Mouse (Mus musculus): ENCODE measurements around the gene Fbxo6.
"Not testable (repeated sequence)": the region's sequence is repeated elsewhere in the genome, so short reads cannot be mapped to it uniquely, and the experiment has no call there.

Gene Fbxo6

GRCm38 (mm10) chr4:148151267-148152168, at the start of gene Fbxo6:
Gene Fbxo6 (minus strand): TSS chr4:148152140.
- in situ Hi-C loops (cut with MboI; ENCODE audit: low sequenced_read_pairs): loop anchor here (25.0 kb wide), 1 partner anchor 461 kb away; the partner anchor contains the start of gene Masp2

- in situ Hi-C loops (cut with MboI; ENCODE audit: low sequenced_read_pairs): no loop called here
Measured at GRCm38 (mm10) chr4:148198721-148199120, 46.8 kb upstream of the Fbxo6 start.

GRCm38 (mm10) chr4:148194400-148194799, 42.5 kb upstream of the Fbxo6 start:
- in situ Hi-C loops (cut with MboI; ENCODE audit: low sequenced_read_pairs): no loop called here

- in situ Hi-C loops (cut with MboI; ENCODE audit: low sequenced_read_pairs): no loop called here
Measured at GRCm38 (mm10) chr4:148192707-148193245, 40.8 kb upstream of the Fbxo6 start.

- in situ Hi-C loops (cut with MboI; ENCODE audit: low sequenced_read_pairs): not testable (repeated sequence)
Measured at GRCm38 (mm10) chr4:148188767-148189166, 36.8 kb upstream of the Fbxo6 start.

GRCm38 (mm10) chr4:148185819-148186218, 33.9 kb upstream of the Fbxo6 start:
- in situ Hi-C loops (cut with MboI; ENCODE audit: low sequenced_read_pairs): no loop called here

GRCm38 (mm10) chr4:148184564-148184963, 32.6 kb upstream of the Fbxo6 start:
- in situ Hi-C loops (cut with MboI; ENCODE audit: low sequenced_read_pairs): no loop called here

GRCm38 (mm10) chr4:148182363-148182762, 30.4 kb upstream of the Fbxo6 start:
- in situ Hi-C loops (cut with MboI; ENCODE audit: low sequenced_read_pairs): no loop called here

GRCm38 (mm10) chr4:148181483-148181882, 29.5 kb upstream of the Fbxo6 start:
- in situ Hi-C loops (cut with MboI; ENCODE audit: low sequenced_read_pairs): no loop called here

- in situ Hi-C loops (cut with MboI; ENCODE audit: low sequenced_read_pairs): loop anchor here (5.0 kb wide), 1 partner anchor 250 kb away; no protein-coding TSS in a partner anchor
Measured at GRCm38 (mm10) chr4:148177716-148178115, 25.8 kb upstream of the Fbxo6 start.

GRCm38 (mm10) chr4:148176603-148177002, 24.7 kb upstream of the Fbxo6 start:
- in situ Hi-C loops (cut with MboI; ENCODE audit: low sequenced_read_pairs): loop anchor here (5.0 kb wide), 1 partner anchor 251 kb away; no protein-coding TSS in a partner anchor

GRCm38 (mm10) chr4:148174495-148174862, 22.5 kb upstream of the Fbxo6 start:
- in situ Hi-C loops (cut with MboI; ENCODE audit: low sequenced_read_pairs): loop anchor here (25.0 kb wide), 1 partner anchor 438 kb away; the partner anchor contains the start of gene Masp2

GRCm38 (mm10) chr4:148173811-148174494, 22.0 kb upstream of the Fbxo6 start:
- in situ Hi-C loops (cut with MboI; ENCODE audit: low sequenced_read_pairs): loop anchor here (25.0 kb wide), 1 partner anchor 438 kb away; the partner anchor contains the start of gene Masp2

- in situ Hi-C loops (cut with MboI; ENCODE audit: low sequenced_read_pairs): loop anchor here (25.0 kb wide), 1 partner anchor 441 kb away; the partner anchor contains the start of gene Masp2
Measured at GRCm38 (mm10) chr4:148171261-148171660, 19.3 kb upstream of the Fbxo6 start.

- in situ Hi-C loops (cut with MboI; ENCODE audit: low sequenced_read_pairs): loop anchor here (25.0 kb wide), 1 partner anchor 441 kb away; the partner anchor contains the start of gene Masp2
Measured at GRCm38 (mm10) chr4:148170842-148171241, 18.9 kb upstream of the Fbxo6 start.

GRCm38 (mm10) chr4:148169586-148169985, 17.6 kb upstream of the Fbxo6 start:
- in situ Hi-C loops (cut with MboI; ENCODE audit: low sequenced_read_pairs): loop anchor here (25.0 kb wide), 1 partner anchor 443 kb away; the partner anchor contains the start of gene Masp2

GRCm38 (mm10) chr4:148168287-148168686, 16.3 kb upstream of the Fbxo6 start:
- in situ Hi-C loops (cut with MboI; ENCODE audit: low sequenced_read_pairs): loop anchor here (25.0 kb wide), 1 partner anchor 444 kb away; the partner anchor contains the start of gene Masp2

GRCm38 (mm10) chr4:148166986-148167385, 15.0 kb upstream of the Fbxo6 start:
- in situ Hi-C loops (cut with MboI; ENCODE audit: low sequenced_read_pairs): loop anchor here (25.0 kb wide), 1 partner anchor 445 kb away; the partner anchor contains the start of gene Masp2

- in situ Hi-C loops (cut with MboI; ENCODE audit: low sequenced_read_pairs): loop anchor here (25.0 kb wide), 1 partner anchor 446 kb away; the partner anchor contains the start of gene Masp2
Measured at GRCm38 (mm10) chr4:148166431-148166830, 14.5 kb upstream of the Fbxo6 start.

GRCm38 (mm10) chr4:148165551-148165950, 13.6 kb upstream of the Fbxo6 start:
- in situ Hi-C loops (cut with MboI; ENCODE audit: low sequenced_read_pairs): loop anchor here (25.0 kb wide), 1 partner anchor 447 kb away; the partner anchor contains the start of gene Masp2

All from CH12F3 (cell line).